Mouse (Mus musculus) retina, adult 2 months (tissue): ENCODE data around the gene Gramd1b.

Experiments used
- DNase-seq: peaks from one replicate; pipeline ENCODE4 v3.0.0-alpha.2; 2012; ENCODE audit warnings: low read depth, low spot score

Gene Gramd1b

DNA sequence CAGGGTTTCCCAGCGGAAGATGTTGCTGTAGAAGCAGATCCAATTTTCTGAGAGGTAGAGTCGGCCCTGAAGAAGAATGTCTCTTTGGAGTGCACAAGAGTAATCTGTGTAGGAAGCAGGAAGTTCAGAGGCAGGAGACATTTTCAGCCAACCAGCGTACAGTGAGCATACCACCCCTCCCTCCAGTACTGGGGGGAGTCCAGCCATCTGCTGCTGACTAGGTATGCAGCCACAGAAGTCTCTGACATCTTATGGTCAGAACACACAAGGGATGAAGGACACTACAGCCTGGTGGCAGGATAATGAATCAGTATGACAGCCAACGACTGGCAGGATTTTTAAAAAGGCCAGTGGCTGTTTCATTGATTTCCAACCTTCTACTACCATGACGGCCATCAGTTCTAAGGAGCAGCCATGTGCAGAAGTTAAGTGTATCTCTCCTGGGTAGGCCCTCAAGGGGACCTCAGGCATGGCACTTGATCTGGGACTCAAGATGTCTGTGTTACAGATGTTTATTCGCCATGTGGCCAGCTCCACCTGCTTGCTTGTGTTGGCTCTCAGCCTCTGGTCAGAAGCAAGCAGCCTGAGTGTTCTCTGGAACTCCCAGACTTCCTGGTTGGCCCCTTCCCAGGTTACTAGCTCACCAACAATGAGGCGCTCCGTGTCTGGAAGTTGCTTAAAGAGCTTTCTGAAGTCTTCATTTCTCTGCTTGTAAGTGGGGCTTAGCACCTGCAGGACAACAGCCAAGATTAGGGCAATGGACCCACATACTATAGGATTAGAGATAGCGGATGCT is 214.1 kb downstream of the Gramd1b start:
- no peak for DNase-seq

- no peak for DNase-seq
Measured at GRCm38 (mm10) chr9:40311813-40312212, 219.4 kb downstream of the Gramd1b start.

GRCm38 (mm10) chr9:40309876-40310275 is 221.3 kb downstream of the Gramd1b start:
- no peak for DNase-seq

- DNase-seq: no peak
Measured at GRCm38 (mm10) chr9:40307311-40307710, 223.9 kb downstream of the Gramd1b start.

DNA sequence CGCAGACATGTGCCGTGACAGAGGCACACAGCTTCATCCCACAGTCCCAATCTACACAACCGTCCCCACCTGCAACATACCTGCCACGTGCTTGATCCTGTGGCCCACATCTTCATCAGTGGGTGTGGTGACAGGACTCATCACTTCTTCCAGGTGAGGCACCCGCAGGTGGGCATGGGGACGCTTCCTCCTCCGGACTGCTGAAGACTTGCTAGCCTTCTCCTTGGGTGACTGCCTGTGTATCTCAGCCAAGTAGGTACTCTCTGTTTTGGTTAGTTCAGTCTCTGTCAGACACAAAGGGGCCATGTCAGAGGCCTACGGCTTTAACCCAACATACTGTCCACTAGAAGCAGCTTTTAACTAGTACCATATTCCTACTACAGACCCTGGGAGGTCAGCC is 226.9 kb downstream of the Gramd1b start:
- no peak for DNase-seq

- DNase-seq: no peak
Measured at GRCm38 (mm10) chr9:40302375-40302774, 228.8 kb downstream of the Gramd1b start.

- DNase-seq: no peak
Measured at GRCm38 (mm10) chr9:40301475-40301874, 229.7 kb downstream of the Gramd1b start.

- no peak for DNase-seq
Measured at GRCm38 (mm10) chr9:40300018-40300989, 230.9 kb downstream of the Gramd1b start.

DNA sequence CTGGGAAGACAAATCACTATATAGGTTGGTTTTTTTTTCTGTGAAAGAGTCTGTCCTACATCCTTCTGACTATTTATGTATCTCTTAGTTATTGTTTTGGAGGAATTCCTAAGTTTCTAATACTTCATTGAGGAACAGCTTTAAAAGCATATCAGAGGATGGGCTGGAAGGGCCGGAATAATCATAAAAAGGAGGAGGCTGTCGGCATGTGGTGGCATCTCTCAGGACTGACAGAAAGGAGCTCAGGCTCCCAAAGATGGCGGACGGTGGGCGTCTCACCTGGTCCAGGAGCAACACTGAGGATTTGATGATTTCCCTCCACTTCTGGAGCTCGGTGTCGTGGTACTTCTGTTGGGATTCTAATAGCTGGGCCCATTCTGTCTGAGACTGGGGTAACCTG is 231.9 kb downstream of the Gramd1b start:
- DNase-seq: no peak

GRCm38 (mm10) chr9:40297969-40298368 is 233.2 kb downstream of the Gramd1b start:
- DNase-seq: no peak

DNA sequence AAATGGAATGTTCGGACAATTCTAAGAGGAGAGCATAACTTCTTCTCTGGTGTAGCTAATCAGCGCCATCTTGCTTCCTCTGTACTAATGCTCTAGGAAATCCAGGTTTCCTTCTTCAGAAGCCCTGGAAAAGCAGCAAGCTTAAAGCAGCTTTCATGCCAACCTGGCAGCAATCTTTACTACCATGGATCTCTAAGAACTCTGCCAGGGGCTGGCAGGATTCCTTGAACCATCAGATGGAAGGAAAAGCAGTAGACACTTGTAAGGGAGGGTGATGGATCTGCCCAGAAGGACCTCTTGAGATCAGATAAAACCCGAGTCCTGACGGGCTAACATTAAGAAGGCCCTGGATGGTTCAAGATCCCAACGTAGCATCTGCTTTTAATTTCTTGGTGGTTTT is 234.9 kb downstream of the Gramd1b start:
- DNase-seq: no peak

DNA sequence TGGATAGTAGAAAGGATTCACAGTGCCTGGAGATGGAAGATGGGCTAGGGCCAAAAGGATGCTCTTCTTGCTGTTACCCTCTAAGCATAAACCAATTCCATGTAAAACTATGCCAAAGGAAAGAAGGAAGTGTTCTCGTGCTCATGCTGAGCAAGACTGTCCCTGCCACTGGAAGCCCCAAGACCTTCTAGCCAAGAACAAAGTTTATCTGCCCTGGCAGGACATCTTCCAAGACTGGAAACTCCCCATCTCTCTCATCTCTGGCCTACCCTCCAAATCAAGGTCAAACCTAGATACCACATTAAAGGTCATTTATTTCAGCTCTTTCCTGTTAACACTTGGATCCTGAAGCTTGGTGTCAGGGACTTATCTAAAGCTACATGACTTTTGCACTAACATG is 236.3 kb downstream of the Gramd1b start:
- DNase-seq: no peak

DNA sequence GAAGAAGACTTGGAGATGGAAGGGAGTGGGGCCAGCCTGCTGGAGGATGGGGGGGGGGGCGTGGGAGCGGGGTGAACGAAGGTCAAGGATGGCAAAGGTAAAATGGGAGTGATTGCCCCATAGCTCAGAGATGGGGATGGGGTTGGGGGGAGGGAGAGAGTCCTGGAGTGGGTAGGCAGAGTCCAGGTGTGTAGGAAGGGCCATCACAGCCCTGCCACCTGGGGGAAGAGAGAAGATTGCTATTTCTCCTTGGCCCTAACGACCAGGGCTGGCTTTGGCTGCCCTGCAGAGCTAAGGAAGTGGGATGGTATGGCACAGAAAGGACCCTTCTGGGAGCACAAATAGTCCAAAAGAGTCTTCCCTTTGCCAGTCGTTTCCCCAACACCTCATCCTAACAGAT is 237.0 kb downstream of the Gramd1b start:
- no peak for DNase-seq

DNA sequence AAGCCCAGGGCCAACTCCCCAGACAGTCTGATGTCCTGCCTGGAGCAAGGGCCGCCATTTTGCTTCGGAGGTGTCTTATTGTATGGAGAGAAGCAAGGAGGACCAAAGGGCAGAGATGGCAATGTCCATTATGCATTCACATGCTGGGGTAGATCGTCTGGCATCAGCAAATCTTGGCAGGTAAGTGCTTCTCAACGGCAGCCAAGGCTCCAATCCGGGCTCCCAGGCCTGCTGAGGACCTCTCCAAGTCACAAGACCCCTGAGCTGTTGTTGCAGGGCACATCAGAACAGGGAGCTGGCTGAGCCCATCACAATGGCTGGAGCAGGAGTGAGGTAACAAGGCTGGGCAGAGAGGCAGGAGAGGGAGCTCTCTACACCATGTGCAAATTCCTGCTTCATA is 237.4 kb downstream of the Gramd1b start:
- no peak for DNase-seq

GRCm38 (mm10) chr9:40293286-40293685 is 237.9 kb downstream of the Gramd1b start:
- DNase-seq: no peak

DNA sequence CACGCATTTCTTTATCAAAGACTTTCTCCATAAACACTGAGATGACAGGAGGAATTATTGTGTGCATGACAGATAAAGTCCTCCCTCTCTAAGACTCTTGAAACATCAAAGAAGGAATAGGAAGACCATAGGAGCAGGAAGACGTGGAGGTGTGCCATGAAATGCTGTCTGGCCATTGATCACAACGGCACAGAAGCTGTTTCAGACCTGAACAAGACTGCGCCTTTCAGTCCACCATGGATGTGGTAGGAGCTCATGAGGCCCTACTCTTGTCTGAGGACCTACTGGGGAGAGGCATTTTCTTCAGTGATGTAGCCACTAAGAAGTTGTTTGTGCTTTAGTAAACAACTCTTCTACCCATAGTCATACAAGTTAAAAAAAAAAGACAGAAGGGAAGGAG is 238.7 kb downstream of the Gramd1b start:
- DNase-seq: no peak

DNA sequence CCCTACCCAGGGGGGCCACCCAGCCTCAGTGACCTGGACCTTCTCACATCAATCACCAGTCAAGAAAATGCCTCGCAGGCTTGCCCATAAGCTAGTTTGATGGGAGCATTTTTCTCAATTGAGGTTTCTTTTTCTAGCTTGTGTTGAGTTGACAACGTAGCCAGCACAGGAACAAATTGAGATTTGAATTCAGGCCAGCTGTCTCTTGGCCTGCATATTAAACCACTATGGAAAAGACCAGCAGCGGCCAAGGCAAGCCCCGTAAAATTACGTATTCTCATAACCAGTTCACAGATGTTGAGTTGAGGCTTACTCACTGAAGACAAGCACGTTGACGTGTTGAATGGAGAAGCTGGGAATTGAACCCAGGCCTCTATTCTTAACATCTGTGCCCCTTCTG is 248.2 kb downstream of the Gramd1b start:
- DNase-seq: no peak

GRCm38 (mm10) chr9:40279438-40279837 is 251.7 kb downstream of the Gramd1b start:
- no peak for DNase-seq

GRCm38 (mm10) chr9:40277671-40278070 is 253.5 kb downstream of the Gramd1b start:
- DNase-seq: no peak

GRCm38 (mm10) chr9:40275904-40276303 is 255.3 kb downstream of the Gramd1b start:
- no peak for DNase-seq

DNA sequence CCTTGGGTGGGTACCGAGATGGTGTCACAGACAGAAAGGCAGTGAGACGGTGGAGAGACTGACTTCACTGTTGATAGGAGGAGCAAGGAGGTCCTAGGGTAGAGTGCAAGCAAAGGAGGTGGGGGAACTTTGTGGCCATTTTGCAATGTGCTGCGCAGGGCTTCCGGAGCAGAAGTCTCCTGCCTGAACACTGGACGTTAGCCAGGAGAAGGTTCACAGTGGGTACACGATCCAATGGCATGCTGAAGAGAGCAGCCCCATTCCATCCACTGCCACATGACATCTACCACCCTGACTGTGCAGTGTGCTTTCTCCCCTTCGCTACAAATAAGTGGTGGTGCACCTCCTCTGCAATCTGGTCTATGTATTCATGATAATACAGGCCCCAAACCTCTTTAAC is 258.4 kb downstream of the Gramd1b start:
- no peak for DNase-seq

DNA sequence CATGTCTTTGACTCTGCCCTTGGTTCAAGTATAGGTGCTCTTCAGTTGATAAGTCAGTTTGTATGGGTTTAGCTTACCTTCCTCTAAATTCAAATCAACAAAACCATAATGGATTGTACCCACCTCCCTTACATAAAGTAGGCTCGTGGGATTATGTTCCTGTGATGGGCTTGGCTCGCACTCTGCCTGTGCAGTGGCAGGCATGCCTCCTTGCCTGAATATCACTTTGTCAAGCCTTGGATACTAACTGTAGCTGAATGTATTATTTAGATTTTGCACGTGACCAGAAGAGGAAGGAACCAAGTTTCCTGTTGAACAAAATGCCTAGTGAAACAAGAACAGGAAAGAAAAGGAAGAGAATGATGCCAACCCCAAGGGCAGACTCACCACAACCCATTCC is 260.1 kb downstream of the Gramd1b start:
- DNase-seq: no peak

DNA sequence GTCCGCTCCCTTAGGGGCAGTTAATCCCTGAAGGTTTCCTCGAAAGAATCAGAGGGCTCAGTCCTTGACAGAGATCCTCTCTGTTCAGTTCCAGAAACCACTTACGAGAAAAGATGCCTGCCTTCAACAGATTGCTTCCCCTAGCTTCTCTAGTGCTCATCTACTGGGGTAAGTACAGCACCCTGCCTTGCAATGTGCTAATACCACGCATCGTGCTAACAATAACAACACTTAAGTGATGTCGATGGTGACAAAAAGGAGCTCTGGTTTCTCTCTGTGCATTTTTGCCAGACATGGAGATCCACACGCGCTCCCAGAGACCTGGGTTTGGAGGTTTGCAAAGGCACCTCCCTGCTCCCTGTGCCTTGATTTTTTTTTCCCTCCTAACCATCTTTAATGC is 261.3 kb downstream of the Gramd1b start:
- no peak for DNase-seq
